Mouse (Mus musculus): ENCODE data around the gene Akr1b7.

- no peak for TF ChIP-seq POLR2A (IDR thresholded peaks at IDR 0.05; ENCODE audit: control insufficient read depth, extremely low read depth, insufficient read depth, low read length, poor library complexity)
- no peak for TF ChIP-seq CTCF (IDR thresholded peaks at IDR 0.05; ENCODE audit: borderline replicate concordance, control insufficient read depth, extremely low read depth, insufficient read depth, low read length, poor library complexity)
These were observed 27.3 kb upstream of the Akr1b7 start for GRCm38 (mm10) chr6:34384701-34385370.
